Mouse (Mus musculus): Measurements from ENCODE around the gene Akap12. TPM values are rescaled to one million over a fixed set of nuclear protein-coding genes. Genes with fewer than 3 reads are reported as not detected.
A peak's percentile ranks its signal among the peaks of the same experiment; 100 is the strongest.

Akap12 gene
- total RNA-seq, 2 experiments from 2014 or later: 61.6 to 63.4 TPM

GRCm38 (mm10) chr10:4354371-4355260 is 88.4 kb downstream of the Akap12 start:
- intact Hi-C loops (cut with DNase I): no loop called here
- no peak for DNase-seq

- DNase-seq: no peak
- intact Hi-C loops (cut with DNase I): no loop called here
These were observed 89.8 kb downstream of the Akap12 start for GRCm38 (mm10) chr10:4355882-4356451.

- intact Hi-C loops (cut with DNase I): no loop called here
- no peak for DNase-seq
These were observed 90.5 kb downstream of the Akap12 start for GRCm38 (mm10) chr10:4356640-4357039.

- no peak for DNase-seq
- intact Hi-C loops (cut with DNase I): no loop called here
These were observed 91.3 kb downstream of the Akap12 start for GRCm38 (mm10) chr10:4357435-4357834.

- no peak for DNase-seq
- intact Hi-C loops (cut with DNase I): no loop called here
These were observed 98.4 kb downstream of the Akap12 start for GRCm38 (mm10) chr10:4364618-4365017.

GRCm38 (mm10) chr10:4370105-4370504 is 103.9 kb downstream of the Akap12 start:
- intact Hi-C loops (cut with DNase I): no loop called here
- DNase-seq: no peak

- intact Hi-C loops (cut with DNase I): no loop called here
- peak; percentile 6 for DNase-seq
These were observed 105.8 kb downstream of the Akap12 start for GRCm38 (mm10) chr10:4372011-4372410.

GRCm38 (mm10) chr10:4373558-4373957 is 107.4 kb downstream of the Akap12 start:
- DNase-seq: no peak
- intact Hi-C loops (cut with DNase I): no loop called here

GRCm38 (mm10) chr10:4374239-4374638 is 108.1 kb downstream of the Akap12 start:
- intact Hi-C loops (cut with DNase I): no loop called here
- DNase-seq: no peak

- intact Hi-C loops (cut with DNase I): no loop called here
- DNase-seq: no peak
These were observed 108.6 kb downstream of the Akap12 start for GRCm38 (mm10) chr10:4374734-4375133.

GRCm38 (mm10) chr10:4375267-4375666 is 109.1 kb downstream of the Akap12 start:
- intact Hi-C loops (cut with DNase I): no loop called here
- DNase-seq: no peak

- intact Hi-C loops (cut with DNase I): no loop called here
- no peak for DNase-seq
These were observed 110.3 kb downstream of the Akap12 start for GRCm38 (mm10) chr10:4376461-4376860.

GRCm38 (mm10) chr10:4376931-4377330 is 110.8 kb downstream of the Akap12 start:
- no peak for DNase-seq
- intact Hi-C loops (cut with DNase I): no loop called here

GRCm38 (mm10) chr10:4380748-4381147 is 114.6 kb downstream of the Akap12 start:
- intact Hi-C loops (cut with DNase I): no loop called here

GRCm38 (mm10) chr10:4384244-4384643 is 118.1 kb downstream of the Akap12 start:
- intact Hi-C loops (cut with DNase I): no loop called here
- no peak for DNase-seq

More at GRCm38 (mm10) chr10:4380748-4381147, 114.6 kb downstream of the Akap12 start:
- no peak for DNase-seq

- DNase-seq: peak; percentile 98
- intact Hi-C loops (cut with DNase I): no loop called here
These were observed 120.7 kb downstream of the Akap12 start for GRCm38 (mm10) chr10:4386609-4387591.

GRCm38 (mm10) chr10:4387701-4388383 is 121.7 kb downstream of the Akap12 start, which contains the start of gene Zbtb2:
Gene Zbtb2 (minus strand): TSS chr10:4388108.
- DNase-seq: peak; percentile 78
- intact Hi-C loops (cut with DNase I): no loop called here

GRCm38 (mm10) chr10:4388384-4388745 is 122.2 kb downstream of the Akap12 start:
- intact Hi-C loops (cut with DNase I): no loop called here
- no peak for DNase-seq

- intact Hi-C loops (cut with DNase I): no loop called here
- DNase-seq: no peak
These were observed 122.9 kb downstream of the Akap12 start for GRCm38 (mm10) chr10:4389036-4389435.

- intact Hi-C loops (cut with DNase I): no loop called here
- no peak for DNase-seq
These were observed 123.4 kb downstream of the Akap12 start for GRCm38 (mm10) chr10:4389461-4390112.

All from left cerebral cortex, postnatal 4 days (tissue).